Mouse (Mus musculus) heart, embryonic 11.5 days (tissue): ENCODE results near the gene Frs3. TPM values are rescaled to one million over a fixed set of nuclear protein-coding genes. Genes with fewer than 3 reads are reported as not detected.

ENCODE experiments used
- ATAC-seq: fragments of 200-750 bp; cut with Nextera tagmentation; replicated peaks from 2 replicates; pipeline ENCODE4 v1.8.0; 2017; ENCODE audit warnings: moderate library complexity; ENCODE audit not compliant: insufficient number of reproducible peaks, low FRiP score, low TSS enrichment
- H3K27ac ChIP-seq: fragments of 300-500 bp; sonication (generic); 2 replicates; pipeline ENCODE4 v1.5.1; 2014; ENCODE audit warnings: mild to moderate bottlenecking, low read depth, low read length
- H3K27me3 ChIP-seq: fragments of 300-500 bp; sonication (generic); 2 replicates; pipeline ENCODE4 v1.6.1; 2014; ENCODE audit warnings: mild to moderate bottlenecking, low read length, mixed read lengths; ENCODE audit not compliant: control insufficient read depth, insufficient read depth
- H3K36me3 ChIP-seq: fragments of 300-500 bp; sonication (generic); 2 replicates; pipeline ENCODE4 v1.6.1; 2014; ENCODE audit warnings: mild to moderate bottlenecking, low read length, moderate library complexity, mixed read lengths; ENCODE audit not compliant: control insufficient read depth, insufficient read depth
- H3K4me1 ChIP-seq: fragments of 300-500 bp; sonication (generic); 2 replicates; pipeline ENCODE4 v1.6.1; 2014; ENCODE audit warnings: low read length; ENCODE audit not compliant: control insufficient read depth, insufficient read depth
- H3K4me2 ChIP-seq: fragments of 300-500 bp; sonication (generic); 2 replicates; pipeline ENCODE4 v1.6.1; 2014; ENCODE audit warnings: mild to moderate bottlenecking, moderate library complexity
- H3K4me3 ChIP-seq: fragments of 300-500 bp; sonication (generic); 2 replicates; pipeline ENCODE4 v1.5.1; 2014; ENCODE audit warnings: low read depth, low read length
- H3K9ac ChIP-seq: fragments of 300-500 bp; sonication (generic); 2 replicates; pipeline ENCODE4 v1.6.1; 2014; ENCODE audit warnings: mild to moderate bottlenecking, low read depth, low read length, moderate library complexity
- H3K9me3 ChIP-seq: fragments of 300-500 bp; sonication (generic); replicated peaks from 2 replicates; pipeline ENCODE4 v1.6.1; 2016; ENCODE audit warnings: low read length; ENCODE audit not compliant: control insufficient read depth
- WGBS: fragments of 180-500 bp; shearing (Covaris S2); extraction: QIAGEN DNeasy Blood & Tissue Kit; methylation state at CpG from one replicate; pipeline ENCODE4 v1.1.7; 2014; ENCODE audit not compliant: insufficient replicate concordance; 5-methylcytosine and 5-hydroxymethylcytosine counted together
- polyA plus RNA-seq: library from polyadenylated mRNA; unstranded; fragments of >200 nt; fragmentation: Nextera tagmentation; extraction: Ambion mirVana; gene quantifications from 2 replicates; pipeline ENCODE4 v1.2.1, GENCODE M21; 2014

Gene Frs3
- polyA plus RNA-seq, 1 experiment from 2014 or later = 2.2 TPM

DNA sequence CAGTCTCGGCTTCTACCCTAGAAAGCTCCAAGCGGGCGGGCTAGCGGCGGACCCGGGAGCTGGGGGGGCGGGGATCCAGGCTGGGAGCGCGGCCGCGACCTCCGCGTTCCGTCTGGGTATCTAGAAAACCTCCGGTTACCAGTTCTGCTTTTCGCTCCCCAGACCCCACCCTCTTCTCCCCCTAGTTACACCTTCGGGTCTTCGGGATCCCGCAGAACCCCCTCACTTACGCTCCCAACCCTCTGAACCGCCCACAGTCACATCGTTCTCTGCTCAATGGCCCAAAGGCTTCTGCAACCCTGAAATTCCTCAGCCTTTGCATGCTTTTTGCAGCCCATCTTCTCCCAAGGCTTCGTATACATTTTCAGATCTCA lies 6.5 kb downstream of the Frs3 start:
- Histone ChIP-seq H3K27me3 (peaks cover 11% of the 10 kb centered on the region), H3K9me3 (no peaks in the 10 kb centered on the region), H3K9ac (peak overlapping the region; percentile 87), H3K36me3 (no peaks in the 10 kb centered on the region), H3K27ac (no peak overlapping the region), H3K4me1 (peaks cover 10% of the 10 kb centered on the region; the same call in 1 of the 2 replicates), H3K4me3 (peak overlapping the region; percentile 83), H3K4me2 (peak overlapping the region; percentile 83)
- under 1% methylated on average over 20 of the region's 23 CpGs for WGBS
- ATAC-seq = no peak; the same call in 1 of the 2 replicates

DNA sequence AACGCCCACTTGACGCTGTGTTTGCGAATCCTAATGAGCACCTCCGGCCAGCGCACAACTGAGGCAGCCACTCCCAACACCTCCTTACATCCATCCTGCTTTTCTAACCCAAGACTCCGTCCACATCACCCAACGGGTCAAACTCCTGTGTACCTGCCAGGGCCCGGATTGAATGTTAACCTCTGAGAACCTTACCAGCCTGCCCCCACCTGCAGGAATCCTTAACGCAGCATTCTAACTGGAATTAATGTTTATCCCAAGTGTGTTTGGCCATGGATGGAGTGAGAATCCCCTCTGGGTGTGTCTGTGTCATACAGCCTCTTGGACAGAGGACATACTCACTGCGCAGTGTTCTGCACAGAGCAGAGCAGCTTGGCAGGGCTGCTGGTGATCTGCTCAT lies 9.3 kb downstream of the Frs3 start:
- Histone ChIP-seq H3K4me2 (no peak overlapping the region), H3K4me1 (peaks cover 18% of the 10 kb centered on the region), H3K4me3 (no peak overlapping the region), H3K36me3 (no peaks in the 10 kb centered on the region), H3K9me3 (no peaks in the 10 kb centered on the region), H3K27ac (no peak overlapping the region), H3K9ac (no peak overlapping the region), H3K27me3 (peaks cover 20% of the 10 kb centered on the region)
- WGBS = 84% methylated on average over 10 of the region's 10 CpGs
- ATAC-seq = no peak

DNA sequence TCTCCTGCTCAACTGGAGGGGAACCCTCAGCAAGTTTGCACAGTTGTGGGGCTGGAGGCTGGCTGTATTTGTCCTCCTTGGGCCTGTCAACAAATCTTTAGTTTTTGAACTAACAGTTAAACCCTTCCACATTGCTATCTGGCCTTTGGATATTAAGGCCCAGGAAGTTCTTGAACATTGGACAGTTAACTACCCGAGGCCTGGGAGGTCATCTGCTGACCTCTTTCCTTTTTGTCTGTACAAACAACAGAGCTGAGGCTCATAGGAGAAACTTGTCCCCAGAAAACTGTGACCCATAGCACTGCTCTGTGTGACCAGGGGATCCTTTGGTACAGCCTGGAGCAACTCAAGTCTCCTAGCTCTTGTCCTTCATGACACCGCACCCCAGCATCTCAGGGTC lies 10.2 kb downstream of the Frs3 start:
- no peak overlapping the region for H3K4me2 ChIP-seq
- ATAC-seq = no peak
- no peak overlapping the region for H3K27ac ChIP-seq
- peaks cover 22% of the 10 kb centered on the region for H3K27me3 ChIP-seq
- H3K9me3 ChIP-seq = no peaks in the 10 kb centered on the region
- no peak overlapping the region for H3K4me3 ChIP-seq
- H3K4me1 ChIP-seq = peaks cover 13% of the 10 kb centered on the region
- H3K9ac ChIP-seq = no peak overlapping the region
- WGBS = 77% methylated on average over 2 of the region's 2 CpGs
- no peaks in the 10 kb centered on the region for H3K36me3 ChIP-seq

DNA sequence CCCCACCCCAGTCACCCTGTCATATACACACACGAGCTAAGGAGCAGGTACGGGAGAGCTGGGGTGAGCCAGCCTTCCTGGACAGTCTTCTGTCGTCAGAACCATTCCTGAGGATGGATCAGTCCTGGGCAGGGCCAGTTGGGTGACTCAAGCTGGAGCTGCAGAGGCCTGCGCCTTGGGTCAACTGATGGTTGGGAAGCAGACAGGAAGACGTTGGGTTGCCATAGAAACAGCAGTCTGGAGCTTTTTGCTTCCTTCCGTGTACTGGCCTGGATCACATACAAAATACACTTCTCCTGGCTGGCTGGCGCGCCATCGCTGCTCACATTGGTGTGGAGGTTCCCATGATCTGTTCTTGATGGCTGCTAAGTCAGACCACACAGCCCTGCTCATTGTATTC lies 13.0 kb downstream of the Frs3 start:
- no peak for ATAC-seq
- H3K9me3 ChIP-seq = no peaks in the 10 kb centered on the region
- H3K4me3 ChIP-seq = no peak overlapping the region
- H3K27me3 ChIP-seq = peaks cover 17% of the 10 kb centered on the region
- peaks cover 8% of the 10 kb centered on the region for H3K4me1 ChIP-seq
- WGBS = 74% methylated on average over 9 of the region's 9 CpGs
- H3K36me3 ChIP-seq = no peaks in the 10 kb centered on the region
- no peak overlapping the region for H3K9ac ChIP-seq
- no peak overlapping the region for H3K4me2 ChIP-seq
- no peak overlapping the region for H3K27ac ChIP-seq

DNA sequence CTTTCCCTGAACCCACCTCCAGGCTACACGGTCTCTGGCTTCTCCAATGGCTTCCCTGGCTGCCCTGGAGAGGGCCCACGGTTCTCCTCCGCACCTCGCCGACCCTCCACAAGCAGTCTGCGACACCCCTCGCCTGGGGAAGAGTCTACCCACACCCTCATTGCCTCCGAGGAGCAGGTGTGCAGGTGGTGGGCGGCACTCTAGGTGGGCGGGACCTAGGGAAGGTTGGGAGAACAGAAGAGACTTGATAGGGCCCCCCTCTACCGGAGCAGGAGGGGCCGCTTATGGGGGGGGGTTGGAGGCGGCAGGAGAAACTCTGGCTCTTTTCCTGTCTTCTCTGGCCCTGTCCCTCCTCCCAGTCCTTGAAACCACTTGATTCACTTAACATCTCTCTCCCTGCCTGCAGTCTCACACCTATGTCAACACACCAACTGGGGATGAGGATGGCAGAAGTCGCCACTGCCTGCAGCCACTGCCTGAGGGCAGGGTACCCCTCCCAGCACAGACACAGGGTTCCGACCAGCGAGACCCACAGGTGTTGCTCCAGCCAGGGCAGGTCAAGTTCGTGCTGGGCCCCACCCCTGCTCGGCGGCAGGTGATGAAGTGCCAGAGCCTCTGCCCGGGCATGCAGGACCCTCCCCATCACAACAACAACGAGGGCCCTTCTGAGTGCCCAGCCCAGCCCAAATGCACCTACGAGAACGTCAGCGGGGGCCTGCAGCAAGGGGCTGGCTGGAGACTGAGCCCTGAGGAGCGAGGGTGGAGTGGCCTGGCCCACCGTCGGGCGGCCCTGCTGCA lies 13.9 kb downstream of the Frs3 start:
- ATAC-seq = no peak; the same call in 1 of the 2 replicates
- Histone ChIP-seq H3K4me3 (no peak overlapping the region), H3K4me2 (peak overlapping the region; percentile 38), H3K9me3 (no peaks in the 10 kb centered on the region), H3K27ac (no peak overlapping the region), H3K9ac (no peak overlapping the region), H3K27me3 (peaks cover 17% of the 10 kb centered on the region), H3K4me1 (peaks cover 8% of the 10 kb centered on the region), H3K36me3 (no peaks in the 10 kb centered on the region)
- 26% methylated on average over 28 of the region's 28 CpGs for WGBS

DNA sequence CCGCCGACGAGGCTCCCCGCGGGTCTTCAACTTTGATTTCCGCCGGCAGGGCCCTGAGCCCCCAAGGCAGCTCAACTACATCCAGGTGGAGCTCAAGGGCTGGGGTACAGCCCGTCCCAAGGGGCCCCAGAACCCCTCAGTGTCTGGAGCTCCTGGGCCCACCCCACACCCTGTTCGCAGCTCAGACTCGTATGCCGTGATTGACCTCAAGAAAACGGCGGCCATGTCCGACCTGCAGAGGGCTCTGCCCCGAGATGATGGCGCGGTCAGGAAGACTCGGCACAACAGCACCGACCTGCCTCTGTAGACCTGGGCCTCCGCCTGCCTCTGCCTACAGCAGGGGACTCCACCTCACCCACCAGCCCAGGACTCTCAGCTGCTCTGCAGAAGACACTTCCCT lies 14.7 kb downstream of the Frs3 start:
- no peak overlapping the region; the same call in 1 of the 2 replicates for H3K4me3 ChIP-seq
- peaks cover 17% of the 10 kb centered on the region for H3K27me3 ChIP-seq
- no peak overlapping the region for H3K9ac ChIP-seq
- no peak overlapping the region for H3K27ac ChIP-seq
- 27% methylated on average over 20 of the region's 20 CpGs for WGBS
- peak overlapping the region; percentile 38 for H3K4me2 ChIP-seq
- H3K4me1 ChIP-seq = peaks cover 8% of the 10 kb centered on the region
- no peaks in the 10 kb centered on the region for H3K9me3 ChIP-seq
- no peaks in the 10 kb centered on the region for H3K36me3 ChIP-seq
- ATAC-seq = no peak

DNA sequence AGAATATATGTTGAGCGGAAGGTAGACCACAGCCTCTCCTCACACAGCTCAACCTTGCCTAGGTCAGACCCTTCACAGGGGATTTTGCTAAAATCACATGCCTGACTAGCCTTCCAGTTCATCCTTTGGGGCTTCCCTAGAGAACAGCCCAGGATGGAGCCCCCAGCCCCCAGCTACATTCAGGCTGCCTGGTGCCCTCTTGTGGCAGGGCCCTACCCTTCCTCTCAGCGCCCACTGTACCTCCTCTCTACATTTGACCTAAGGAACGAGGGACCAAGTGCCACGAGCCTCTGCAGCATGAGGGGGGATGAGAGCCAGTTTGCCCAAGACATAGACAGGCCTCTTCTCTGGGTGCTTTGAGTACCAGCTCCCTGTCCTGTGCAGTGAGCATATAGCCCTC lies 15.9 kb downstream of the Frs3 start:
- WGBS = 81% methylated on average over 4 of the region's 4 CpGs
- H3K4me3 ChIP-seq = no peak overlapping the region
- peaks cover 8% of the 10 kb centered on the region for H3K4me1 ChIP-seq
- no peak overlapping the region for H3K4me2 ChIP-seq
- no peak overlapping the region; the same call in 1 of the 2 replicates for H3K9ac ChIP-seq
- no peak overlapping the region for H3K27ac ChIP-seq
- no peaks in the 10 kb centered on the region for H3K9me3 ChIP-seq
- H3K36me3 ChIP-seq = no peaks in the 10 kb centered on the region
- H3K27me3 ChIP-seq = peaks cover 19% of the 10 kb centered on the region
- ATAC-seq = no peak

DNA sequence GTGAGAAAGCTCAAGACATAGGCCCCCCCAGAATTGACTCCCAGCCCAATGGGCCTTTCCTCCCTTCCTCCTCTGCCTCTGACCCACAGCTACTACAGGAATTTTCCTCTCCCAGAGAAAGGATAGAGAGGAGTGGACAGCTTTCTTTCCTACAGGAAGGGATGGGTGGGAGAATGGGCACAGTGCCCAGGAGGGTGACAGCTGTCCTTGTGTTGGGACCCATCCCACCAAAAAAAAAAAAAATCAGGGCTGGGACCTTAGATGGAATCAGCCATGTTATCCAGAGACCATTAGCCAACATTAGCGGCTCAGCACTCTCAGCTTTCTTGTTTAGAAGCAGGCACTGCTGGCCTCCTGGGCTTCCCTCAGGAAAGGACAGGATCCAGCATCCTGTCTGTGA lies 17.4 kb downstream of the Frs3 start:
- no peak overlapping the region for H3K9ac ChIP-seq
- H3K27me3 ChIP-seq = peaks cover 19% of the 10 kb centered on the region
- peaks cover 8% of the 10 kb centered on the region for H3K4me1 ChIP-seq
- no peak overlapping the region for H3K4me3 ChIP-seq
- H3K4me2 ChIP-seq = no peak overlapping the region
- H3K9me3 ChIP-seq = no peaks in the 10 kb centered on the region
- ATAC-seq = no peak
- 44% methylated on average over 1 of the region's 1 CpGs for WGBS
- H3K36me3 ChIP-seq = no peaks in the 10 kb centered on the region
- no peak overlapping the region for H3K27ac ChIP-seq

DNA sequence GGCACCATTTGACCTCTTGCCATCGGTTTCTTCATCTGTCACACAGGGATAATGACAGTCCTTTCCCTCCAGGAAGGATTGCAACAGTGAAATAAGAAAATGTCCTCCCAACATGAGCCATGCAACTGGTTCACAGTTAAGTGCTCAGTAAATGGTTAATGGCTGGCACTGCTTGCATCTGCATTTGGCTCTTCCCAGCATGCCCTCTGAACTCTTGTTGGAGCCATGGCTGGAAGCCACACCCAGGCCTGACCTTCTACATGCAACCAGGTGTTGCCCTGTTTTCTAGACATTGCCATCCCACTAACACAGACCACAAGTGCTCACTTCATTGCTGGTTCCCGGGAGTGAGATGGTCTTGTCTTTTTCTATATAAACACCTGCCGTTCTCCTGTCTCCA lies 19.1 kb downstream of the Frs3 start:
- ATAC-seq = no peak
- Histone ChIP-seq H3K9me3 (no peaks in the 10 kb centered on the region), H3K4me3 (no peak overlapping the region), H3K27ac (no peak overlapping the region), H3K9ac (no peak overlapping the region), H3K36me3 (no peaks in the 10 kb centered on the region), H3K4me2 (no peak overlapping the region), H3K27me3 (peaks cover 8% of the 10 kb centered on the region), H3K4me1 (peaks cover 6% of the 10 kb centered on the region)
- WGBS = 79% methylated on average over 3 of the region's 3 CpGs
